Mouse (Mus musculus): Measurements from ENCODE around the gene Gcnt3. TPM values are rescaled to one million over a fixed set of nuclear protein-coding genes. Genes with fewer than 3 reads are reported as not detected.

Gene Gcnt3
- total and polyA plus RNA-seq, 3 experiments: not detected

- intact Hi-C loops (cut with DNase I): no loop called here
- peak; percentile 67 to 68 for DNase-seq
- TF ChIP-seq EP300 (IDR thresholded peaks at IDR 0.05; ENCODE audit: insufficient read depth, low read depth, low read length): no peak
- TF ChIP-seq POLR2A (IDR thresholded peaks at IDR 0.05; ENCODE audit: insufficient read depth, low read depth, low read length): no peak
- no peak for TF ChIP-seq CTCF (IDR thresholded peaks at IDR 0.05)
- Histone ChIP-seq H3K4me3 (no peak overlapping the region), H3K4me1 (ENCODE audit: control insufficient read depth, insufficient read depth, low read length) (no peaks in the 10 kb centered on the region), H3K9ac (ENCODE audit: low read depth, low read length) (no peak overlapping the region), H3K36me3 (ENCODE audit: control insufficient read depth, insufficient read depth, low read length) (no peaks in the 10 kb centered on the region), H3K79me2 (replicated peaks; ENCODE audit: control insufficient read depth, insufficient read depth, low read length) (no peaks in the 10 kb centered on the region), H3K27ac (no peak overlapping the region), H3K27me3 (ENCODE audit: control insufficient read depth, insufficient read depth, low read length) (no peaks in the 10 kb centered on the region)
- WGBS: 47% methylated on average over 6 of the region's 6 CpGs
These were observed 11.0 kb upstream of the Gcnt3 start for GRCm38 (mm10) chr9:70048751-70049415.

GRCm38 (mm10) chr9:70048280-70048679 is 10.4 kb upstream of the Gcnt3 start:
- no peak for TF ChIP-seq POLR2A (IDR thresholded peaks at IDR 0.05; ENCODE audit: insufficient read depth, low read depth, low read length)
- TF ChIP-seq CTCF (IDR thresholded peaks at IDR 0.05): no peak
- no peak for TF ChIP-seq EP300 (IDR thresholded peaks at IDR 0.05; ENCODE audit: insufficient read depth, low read depth, low read length)
- WGBS: 68% methylated on average over 5 of the region's 5 CpGs
- H3K36me3 ChIP-seq (ENCODE audit: control insufficient read depth, insufficient read depth, low read length): no peaks in the 10 kb centered on the region
- no peak for DNase-seq
- H3K27ac ChIP-seq: no peak overlapping the region
- intact Hi-C loops (cut with DNase I): no loop called here
- H3K79me2 ChIP-seq (replicated peaks; ENCODE audit: control insufficient read depth, insufficient read depth, low read length): no peaks in the 10 kb centered on the region
- H3K9ac ChIP-seq (ENCODE audit: low read depth, low read length): no peak overlapping the region
- no peak overlapping the region for H3K4me3 ChIP-seq
- H3K4me1 ChIP-seq (ENCODE audit: control insufficient read depth, insufficient read depth, low read length): no peaks in the 10 kb centered on the region
- no peaks in the 10 kb centered on the region for H3K27me3 ChIP-seq (ENCODE audit: control insufficient read depth, insufficient read depth, low read length)

- Histone ChIP-seq H3K27me3 (ENCODE audit: control insufficient read depth, insufficient read depth, low read length) (no peaks in the 10 kb centered on the region), H3K9ac (ENCODE audit: low read depth, low read length) (no peak overlapping the region), H3K4me3 (no peak overlapping the region), H3K27ac (no peak overlapping the region), H3K36me3 (ENCODE audit: control insufficient read depth, insufficient read depth, low read length) (no peaks in the 10 kb centered on the region), H3K4me1 (ENCODE audit: control insufficient read depth, insufficient read depth, low read length) (no peaks in the 10 kb centered on the region), H3K79me2 (replicated peaks; ENCODE audit: control insufficient read depth, insufficient read depth, low read length) (no peaks in the 10 kb centered on the region)
- 73% methylated on average over 3 of the region's 3 CpGs for WGBS
- TF ChIP-seq CTCF (IDR thresholded peaks at IDR 0.05) (no peak), EP300 (IDR thresholded peaks at IDR 0.05; ENCODE audit: insufficient read depth, low read depth, low read length) (no peak), POLR2A (IDR thresholded peaks at IDR 0.05; ENCODE audit: insufficient read depth, low read depth, low read length) (no peak)
- no peak for DNase-seq
- intact Hi-C loops (cut with DNase I): no loop called here
These were observed 10.0 kb upstream of the Gcnt3 start for GRCm38 (mm10) chr9:70047839-70048238.

GRCm38 (mm10) chr9:70046255-70046654 is 8.4 kb upstream of the Gcnt3 start:
- Histone ChIP-seq H3K27ac (no peak overlapping the region), H3K79me2 (replicated peaks; ENCODE audit: control insufficient read depth, insufficient read depth, low read length) (no peaks in the 10 kb centered on the region), H3K4me1 (ENCODE audit: control insufficient read depth, insufficient read depth, low read length) (no peaks in the 10 kb centered on the region), H3K4me3 (no peak overlapping the region), H3K9ac (ENCODE audit: low read depth, low read length) (no peak overlapping the region), H3K36me3 (ENCODE audit: control insufficient read depth, insufficient read depth, low read length) (no peaks in the 10 kb centered on the region), H3K27me3 (ENCODE audit: control insufficient read depth, insufficient read depth, low read length) (no peaks in the 10 kb centered on the region)
- 46% methylated on average over 6 of the region's 6 CpGs for WGBS
- TF ChIP-seq EP300 (IDR thresholded peaks at IDR 0.05; ENCODE audit: insufficient read depth, low read depth, low read length) (no peak), POLR2A (IDR thresholded peaks at IDR 0.05; ENCODE audit: insufficient read depth, low read depth, low read length) (no peak), CTCF (IDR thresholded peaks at IDR 0.05) (no peak)
- no peak for DNase-seq
- intact Hi-C loops (cut with DNase I): no loop called here

GRCm38 (mm10) chr9:70044865-70045264 is 7.0 kb upstream of the Gcnt3 start:
- Histone ChIP-seq H3K4me3 (no peak overlapping the region), H3K79me2 (replicated peaks; ENCODE audit: control insufficient read depth, insufficient read depth, low read length) (no peaks in the 10 kb centered on the region), H3K36me3 (ENCODE audit: control insufficient read depth, insufficient read depth, low read length) (no peaks in the 10 kb centered on the region), H3K4me1 (ENCODE audit: control insufficient read depth, insufficient read depth, low read length) (no peaks in the 10 kb centered on the region), H3K27me3 (ENCODE audit: control insufficient read depth, insufficient read depth, low read length) (no peaks in the 10 kb centered on the region), H3K27ac (no peak overlapping the region), H3K9ac (ENCODE audit: low read depth, low read length) (no peak overlapping the region)
- TF ChIP-seq CTCF (IDR thresholded peaks at IDR 0.05) (no peak), POLR2A (IDR thresholded peaks at IDR 0.05; ENCODE audit: insufficient read depth, low read depth, low read length) (no peak), EP300 (IDR thresholded peaks at IDR 0.05; ENCODE audit: insufficient read depth, low read depth, low read length) (no peak)
- intact Hi-C loops (cut with DNase I): no loop called here
- no peak for DNase-seq
- WGBS: 58% methylated on average over 2 of the region's 2 CpGs

GRCm38 (mm10) chr9:70042935-70043334 is 5.0 kb upstream of the Gcnt3 start:
- WGBS: 95% methylated on average over 1 of the region's 1 CpGs
- Histone ChIP-seq H3K27me3 (ENCODE audit: control insufficient read depth, insufficient read depth, low read length) (no peaks in the 10 kb centered on the region), H3K9ac (ENCODE audit: low read depth, low read length) (no peak overlapping the region), H3K4me1 (ENCODE audit: control insufficient read depth, insufficient read depth, low read length) (no peaks in the 10 kb centered on the region), H3K4me3 (no peak overlapping the region), H3K79me2 (replicated peaks; ENCODE audit: control insufficient read depth, insufficient read depth, low read length) (no peaks in the 10 kb centered on the region), H3K27ac (no peak overlapping the region), H3K36me3 (ENCODE audit: control insufficient read depth, insufficient read depth, low read length) (no peaks in the 10 kb centered on the region)
- TF ChIP-seq POLR2A (IDR thresholded peaks at IDR 0.05; ENCODE audit: insufficient read depth, low read depth, low read length) (no peak), EP300 (IDR thresholded peaks at IDR 0.05; ENCODE audit: insufficient read depth, low read depth, low read length) (no peak), CTCF (IDR thresholded peaks at IDR 0.05) (no peak)
- DNase-seq: no peak
- intact Hi-C loops (cut with DNase I): no loop called here
